Mouse (Mus musculus): ENCODE results near the gene Wars2.

DNA sequence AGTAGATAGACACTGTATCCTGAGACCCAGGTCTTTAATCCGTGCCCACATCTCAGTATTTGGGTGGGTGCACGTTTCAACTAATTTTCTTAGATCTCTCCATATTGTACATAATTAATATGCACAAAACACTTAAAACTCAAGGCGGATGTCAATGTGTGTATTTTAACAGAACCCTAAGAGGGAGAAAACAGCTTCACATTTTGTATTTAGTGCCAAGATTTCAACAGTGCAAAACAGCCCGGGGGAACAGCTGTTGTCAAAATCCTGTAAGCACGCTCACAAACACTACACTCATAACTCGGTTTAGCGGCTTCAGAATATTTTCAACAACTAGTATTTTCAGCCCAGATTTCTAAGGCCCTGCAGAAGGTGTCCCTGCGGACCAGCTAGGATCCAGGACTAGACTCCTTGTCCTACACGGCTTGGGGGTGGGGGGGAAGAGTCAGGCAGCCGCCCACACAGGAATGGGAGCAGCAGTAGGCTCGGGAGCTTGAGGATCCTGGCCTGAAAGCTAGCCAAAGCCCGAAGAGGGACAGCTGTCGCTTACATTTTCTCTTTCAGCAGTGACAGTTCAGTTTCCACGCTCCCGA is 113.8 kb downstream of the Wars2 start:
- no peak for TF ChIP-seq CTCF (IDR thresholded peaks at IDR 0.05; ENCODE audit: borderline replicate concordance, insufficient read depth, low read length)
- TF ChIP-seq POLR2A (IDR thresholded peaks at IDR 0.05; ENCODE audit: low read depth, low read length) = no peak
